Mouse (Mus musculus): Measurements from ENCODE around the gene Mkln1.

Mkln1 gene

DNA sequence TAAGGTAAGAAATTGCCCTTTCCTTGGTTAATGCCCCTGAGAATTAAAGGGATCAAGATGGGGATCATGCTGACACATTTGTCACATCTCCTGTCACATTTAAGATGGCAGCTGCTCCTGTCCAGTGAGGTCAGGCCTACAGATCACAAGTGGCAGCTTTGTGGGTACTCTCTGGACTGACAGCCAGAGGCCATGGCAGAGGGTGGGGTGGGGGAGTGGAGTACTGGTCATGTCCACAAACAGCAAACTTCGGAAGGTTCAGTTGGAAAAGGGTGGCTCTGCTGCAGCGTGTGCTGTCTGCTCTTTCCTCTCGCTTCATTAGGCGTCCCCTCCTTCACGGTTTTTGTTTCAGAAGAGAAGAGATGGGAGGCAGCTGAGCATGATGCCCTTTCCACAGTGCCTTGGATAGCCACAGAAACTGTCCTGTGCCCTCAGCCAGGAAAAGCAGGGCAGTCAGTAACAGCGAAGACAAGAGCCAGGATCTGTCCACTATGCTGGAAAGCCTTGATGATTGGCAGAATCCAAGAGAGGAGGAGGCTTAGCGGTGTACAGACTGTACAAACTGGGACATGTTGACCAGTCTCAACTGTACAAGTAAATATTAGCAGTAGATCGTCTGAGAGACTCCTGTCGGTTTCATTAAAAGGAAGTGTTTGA lies 119.3 kb downstream of the Mkln1 start:
- no peak for DNase-seq (ENCODE audit: low spot score in 2 of 2)

DNA sequence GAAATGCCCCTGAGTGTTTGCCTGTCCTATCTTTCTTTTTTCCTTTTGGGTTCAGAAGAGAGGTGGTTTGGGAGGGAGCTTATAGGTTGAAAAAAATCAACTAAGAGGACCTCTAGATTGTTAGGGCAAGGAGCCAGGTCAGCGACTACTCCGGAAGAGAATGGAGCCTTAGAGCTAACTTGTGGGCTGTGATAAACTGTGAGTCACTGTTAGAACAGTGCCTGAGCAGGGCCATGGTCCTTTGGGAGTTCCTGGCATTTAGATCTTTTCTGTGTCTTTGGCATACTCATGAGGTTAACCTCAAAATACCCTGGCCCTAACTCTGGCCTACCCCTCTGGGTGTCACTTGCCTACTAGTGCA lies 119.8 kb downstream of the Mkln1 start:
- no peak for DNase-seq (ENCODE audit: low spot score in 2 of 2)

DNA sequence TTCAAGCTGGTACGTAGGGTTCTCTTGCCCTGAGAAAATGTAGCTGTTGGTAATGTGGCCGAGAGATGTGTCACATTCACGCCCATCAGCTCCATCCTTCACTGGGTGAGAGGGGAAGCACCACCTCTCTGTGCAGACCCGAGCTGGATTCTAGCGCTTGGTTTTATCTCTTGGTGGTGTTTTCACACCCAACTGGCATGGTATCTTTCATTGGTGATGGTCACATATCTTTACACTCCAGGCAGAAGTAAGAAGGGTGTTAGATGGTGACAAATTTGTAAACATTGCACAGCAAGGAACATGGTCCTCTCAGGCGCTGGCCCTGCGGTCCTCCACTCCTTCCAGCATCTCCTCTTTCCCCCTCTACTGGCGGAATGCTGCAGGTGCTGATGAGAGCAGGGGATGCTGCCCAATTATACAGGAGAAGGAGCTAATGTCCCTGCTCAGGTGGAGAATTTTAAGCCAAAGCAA lies 120.5 kb downstream of the Mkln1 start:
- no peak for DNase-seq (ENCODE audit: low spot score in 2 of 2)

DNA sequence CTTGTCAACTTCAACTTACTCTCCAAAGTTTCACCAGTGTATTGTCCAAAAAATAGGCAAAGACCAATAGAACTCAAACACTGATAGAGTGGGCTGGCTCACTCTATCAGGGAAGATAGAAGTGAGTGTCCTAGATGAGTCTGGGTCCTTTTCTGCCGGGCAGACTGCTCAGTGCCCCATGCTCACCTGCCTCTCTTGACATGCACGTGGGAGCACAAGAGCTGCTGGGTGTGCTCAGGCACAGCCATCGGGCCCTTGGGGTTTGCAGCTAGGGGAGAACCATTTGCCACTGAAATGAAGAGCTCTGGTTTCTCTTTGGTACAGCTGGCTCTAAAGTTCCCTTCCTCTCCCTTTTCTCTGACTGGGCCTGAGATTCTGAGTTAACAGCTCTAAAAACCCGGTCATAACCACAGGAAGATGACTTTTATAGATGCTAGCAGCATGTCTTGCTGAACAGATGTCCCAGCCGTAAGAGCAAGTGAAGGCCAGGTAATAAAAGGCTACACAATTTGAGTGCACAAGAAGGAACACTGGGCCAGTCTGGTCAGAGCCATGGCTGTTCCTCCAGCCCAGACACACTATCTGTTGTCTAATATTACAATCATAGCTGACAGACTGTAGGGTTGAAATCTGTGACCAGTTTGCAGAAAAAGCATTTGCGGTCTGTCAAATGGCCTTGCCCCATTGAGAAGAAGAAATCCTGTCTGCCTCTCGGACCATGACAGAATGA lies 122.1 kb downstream of the Mkln1 start:
- DNase-seq (ENCODE audit: low spot score in 2 of 2): no peak

DNA sequence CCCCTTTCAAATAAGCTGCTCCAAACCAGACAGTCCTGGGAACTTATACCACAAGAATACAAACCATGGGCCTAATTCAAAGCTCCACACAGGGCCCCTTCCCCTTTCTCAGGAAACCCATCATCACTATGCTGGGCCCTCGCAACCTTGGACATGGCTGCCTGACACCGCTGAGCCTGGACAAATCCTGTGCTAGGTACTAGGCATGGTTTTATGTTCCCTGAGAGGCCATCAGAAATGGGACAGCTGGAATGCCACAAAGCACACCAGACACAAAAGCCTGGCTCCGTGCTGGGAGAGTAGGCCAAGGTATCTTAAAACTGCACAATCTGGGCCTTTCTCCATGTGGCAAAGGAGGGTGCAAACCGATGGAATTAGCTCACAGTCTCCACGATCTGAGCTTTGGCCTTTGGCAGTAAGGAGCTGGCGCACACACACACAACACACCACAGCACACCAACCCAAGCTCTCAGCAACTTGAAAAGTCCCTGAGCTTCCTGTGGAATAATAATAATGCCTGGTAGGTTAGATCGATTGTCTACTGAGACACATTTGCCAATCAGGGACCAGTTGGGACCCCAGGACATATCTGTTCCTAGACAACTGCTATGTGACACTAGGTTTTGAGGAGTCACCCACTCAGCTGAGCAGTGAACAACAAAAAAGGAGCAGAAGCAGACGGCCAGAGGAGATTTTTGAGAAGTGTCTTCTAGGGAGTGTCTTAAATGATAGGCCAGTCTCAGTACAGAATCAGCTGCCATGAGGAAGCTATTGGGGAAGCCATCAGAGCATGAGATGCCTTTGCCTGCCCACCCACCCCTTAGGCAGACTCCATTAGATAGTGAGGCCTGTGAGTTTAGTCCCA lies 123.2 kb downstream of the Mkln1 start:
- DNase-seq (ENCODE audit: low spot score in 2 of 2): no peak

DNA sequence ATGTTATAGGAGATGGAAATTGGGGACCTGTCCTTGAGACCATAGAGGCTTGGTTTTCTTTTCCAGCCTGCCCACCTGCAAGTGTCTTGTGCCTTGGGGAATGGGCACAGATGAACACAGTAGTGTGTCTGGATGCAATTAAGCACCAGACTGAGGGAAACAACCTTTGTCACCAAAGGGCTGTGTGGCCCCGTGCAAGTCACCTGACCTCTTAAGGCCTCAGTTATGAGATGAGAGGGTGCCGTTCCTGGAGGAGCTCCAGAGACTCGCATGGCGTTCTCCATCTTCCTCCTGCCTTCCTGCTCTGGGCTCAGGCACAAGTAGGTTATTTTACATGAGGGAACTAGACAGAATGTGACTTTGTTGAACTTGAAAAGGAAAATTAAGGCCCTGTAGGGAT lies 123.9 kb downstream of the Mkln1 start:
- DNase-seq (ENCODE audit: low spot score in 2 of 2): no peak

DNA sequence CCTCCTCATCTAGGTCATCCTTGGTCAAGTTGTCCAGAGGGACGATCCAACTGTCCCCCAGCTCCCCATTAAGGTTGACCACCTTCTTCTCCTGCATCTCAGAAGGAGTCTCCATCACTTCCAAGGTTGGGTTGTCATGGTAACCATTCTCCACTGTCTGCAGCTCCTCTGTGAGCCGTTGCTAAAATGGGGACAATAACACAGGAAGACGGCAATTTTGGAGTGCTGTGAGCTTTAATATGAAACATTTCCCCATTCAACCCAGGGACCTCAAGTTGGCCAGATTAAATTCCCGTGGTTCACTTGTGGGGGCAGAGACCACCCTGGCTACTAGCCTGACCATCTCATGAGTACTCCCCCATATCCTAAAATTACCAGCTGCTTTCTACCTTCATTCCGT lies 124.5 kb downstream of the Mkln1 start:
- peak in 1 of 2 experiments; percentile 42 for DNase-seq (ENCODE audit: low spot score in 2 of 2)

DNA sequence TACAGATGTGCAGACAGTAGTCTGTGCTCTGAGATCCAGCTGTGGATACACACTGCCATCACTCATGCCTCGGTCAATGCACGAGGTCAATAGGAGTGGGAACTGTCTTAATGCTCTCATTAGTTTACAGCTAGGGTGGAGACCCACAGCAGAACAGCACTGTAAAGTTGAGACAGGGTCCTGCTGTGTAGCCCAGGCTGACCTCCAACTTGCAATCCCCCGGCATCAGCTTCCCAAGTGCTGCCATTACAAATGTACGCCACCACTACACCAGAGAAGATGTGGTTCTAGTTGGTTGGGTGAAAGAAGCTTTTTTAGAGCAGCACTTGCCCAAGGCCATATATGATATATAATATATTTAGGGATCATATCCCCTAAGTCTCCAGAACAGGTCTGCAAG lies 125.1 kb downstream of the Mkln1 start:
- no peak for DNase-seq (ENCODE audit: low spot score in 2 of 2)

DNA sequence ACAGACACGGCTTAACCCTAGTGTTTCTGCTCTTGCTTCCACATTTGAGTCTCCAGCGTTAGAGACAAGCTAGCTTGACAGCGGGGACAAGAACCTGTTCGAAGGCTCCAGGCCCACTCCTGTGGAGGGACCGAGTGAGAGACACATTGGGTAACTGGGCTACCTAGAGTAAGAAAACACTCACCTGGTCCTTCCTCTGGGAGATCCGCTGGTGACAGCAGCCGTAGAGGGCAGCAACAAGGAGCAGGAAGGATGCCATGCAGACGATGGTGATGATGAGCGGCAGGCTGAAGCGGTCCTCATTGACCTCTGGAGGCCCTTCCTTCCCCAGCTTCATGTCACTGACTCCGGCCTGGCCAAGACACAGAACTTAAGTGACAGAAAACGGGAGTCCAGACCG lies 125.6 kb downstream of the Mkln1 start:
- no peak for DNase-seq (ENCODE audit: low spot score in 2 of 2)

DNA sequence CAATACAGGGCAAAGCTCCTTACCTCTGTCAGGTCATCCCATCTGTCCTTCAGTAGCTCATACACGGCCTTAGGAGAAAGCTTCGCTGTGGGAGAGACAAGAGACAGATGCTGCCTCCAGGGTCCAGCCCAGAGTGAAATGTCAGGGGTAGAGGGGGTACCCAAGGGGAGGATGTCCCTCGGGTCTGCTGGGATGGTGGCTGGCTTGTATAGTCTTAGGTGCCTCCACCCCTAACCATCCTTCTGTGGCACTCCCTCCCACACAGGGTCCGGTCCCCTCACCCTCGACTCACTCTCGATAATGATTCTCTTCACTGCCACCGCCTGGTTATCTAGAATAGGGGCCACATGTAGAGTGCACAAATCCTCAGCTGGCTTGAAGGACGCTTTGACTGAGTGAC lies 126.1 kb downstream of the Mkln1 start:
- DNase-seq (ENCODE audit: low spot score in 2 of 2): no peak

DNA sequence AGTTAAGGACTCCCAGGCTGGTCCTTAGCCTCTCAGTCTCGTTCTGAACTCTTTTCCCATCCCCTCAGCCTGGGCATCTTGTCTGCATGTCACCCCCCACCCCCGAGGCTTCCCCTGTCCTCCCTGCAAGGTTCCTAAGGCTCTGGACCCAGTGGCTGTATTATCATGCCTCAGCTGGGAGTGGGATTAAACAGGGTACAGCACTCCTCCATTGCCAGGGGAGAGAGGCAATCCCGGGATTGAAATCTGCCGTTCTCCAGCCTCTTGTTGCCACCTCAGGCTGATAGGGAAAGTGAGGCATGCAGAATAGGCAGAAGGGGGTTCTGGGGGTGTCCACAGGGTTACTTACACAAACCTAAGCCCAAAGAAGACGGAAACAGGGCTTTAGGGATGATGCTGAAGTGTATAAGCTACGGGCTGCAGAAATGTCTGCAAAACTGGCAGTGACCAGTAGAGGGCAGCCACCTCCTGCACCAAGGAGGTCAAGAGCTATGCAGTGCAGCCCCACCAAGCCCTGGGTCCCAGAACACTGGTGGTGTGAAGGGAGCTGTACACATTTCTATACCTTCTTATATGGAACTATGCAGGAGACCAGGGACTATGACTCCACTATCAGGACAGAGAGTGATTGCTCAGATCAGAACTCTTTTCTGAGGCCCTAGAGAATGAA lies 126.8 kb downstream of the Mkln1 start:
- DNase-seq (ENCODE audit: low spot score in 2 of 2): peak in 1 of 2 experiments; percentile 65

DNA sequence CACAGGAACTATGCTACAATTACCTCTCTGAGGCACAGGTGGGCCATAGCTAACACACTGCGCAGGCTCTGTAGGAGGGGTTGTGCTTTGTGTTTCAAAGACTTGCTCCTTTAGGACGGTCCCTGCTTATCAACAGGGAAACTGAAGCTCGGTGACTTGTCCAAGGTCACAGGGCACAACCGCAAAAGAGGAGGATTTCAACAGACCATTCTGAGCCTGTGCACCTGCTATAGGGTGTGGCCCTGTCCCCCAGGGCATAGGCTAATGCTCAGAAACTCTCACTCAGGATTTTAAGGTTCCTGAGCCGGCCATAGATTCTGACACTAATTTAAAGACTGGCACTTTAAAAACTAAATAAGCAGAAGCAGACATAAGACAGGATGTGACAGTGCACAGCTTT lies 128.4 kb downstream of the Mkln1 start:
- DNase-seq (ENCODE audit: low spot score in 2 of 2): no peak

DNA sequence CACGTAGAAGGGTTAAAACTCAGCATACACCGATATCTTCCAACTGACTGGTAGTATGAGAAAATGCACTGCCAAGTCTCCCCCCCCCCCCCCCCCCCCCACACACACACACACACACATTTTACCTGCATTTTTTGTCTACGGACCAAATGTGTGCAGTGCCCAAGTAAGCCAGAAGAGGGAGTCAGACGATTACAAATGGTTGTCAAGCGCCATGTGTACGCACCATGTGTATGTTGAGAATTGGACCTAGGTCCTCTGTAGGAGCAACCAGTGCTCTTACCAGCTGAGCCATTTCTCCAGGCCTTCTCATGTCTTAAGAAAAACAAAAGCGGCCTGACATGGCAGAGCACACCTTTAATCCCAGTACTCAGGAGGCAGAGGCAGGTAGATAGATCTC lies 129.4 kb downstream of the Mkln1 start:
- DNase-seq (ENCODE audit: low spot score in 2 of 2): peak in 1 of 2 experiments; percentile 62

DNA sequence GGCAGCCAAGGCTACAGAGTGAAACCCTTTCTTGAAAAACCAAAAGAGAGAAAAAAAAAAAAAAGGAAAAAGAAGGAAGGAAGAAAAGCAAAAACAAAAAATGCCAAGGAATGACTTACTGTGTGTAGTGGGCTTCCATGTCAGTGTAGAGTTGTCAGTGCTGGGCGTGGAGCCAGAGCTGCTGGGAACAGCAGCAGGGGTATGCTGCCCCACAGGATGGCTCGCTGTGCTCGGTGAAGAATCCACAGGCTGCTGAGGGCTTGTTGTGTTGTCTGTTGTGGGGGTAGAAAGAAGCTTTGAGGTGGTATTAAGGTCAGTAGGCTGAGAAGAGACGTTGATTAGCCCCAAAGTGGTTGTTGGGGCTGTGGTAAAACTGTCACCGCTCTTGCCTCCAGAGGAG lies 129.8 kb downstream of the Mkln1 start:
- DNase-seq (ENCODE audit: low spot score in 2 of 2): no peak

DNA sequence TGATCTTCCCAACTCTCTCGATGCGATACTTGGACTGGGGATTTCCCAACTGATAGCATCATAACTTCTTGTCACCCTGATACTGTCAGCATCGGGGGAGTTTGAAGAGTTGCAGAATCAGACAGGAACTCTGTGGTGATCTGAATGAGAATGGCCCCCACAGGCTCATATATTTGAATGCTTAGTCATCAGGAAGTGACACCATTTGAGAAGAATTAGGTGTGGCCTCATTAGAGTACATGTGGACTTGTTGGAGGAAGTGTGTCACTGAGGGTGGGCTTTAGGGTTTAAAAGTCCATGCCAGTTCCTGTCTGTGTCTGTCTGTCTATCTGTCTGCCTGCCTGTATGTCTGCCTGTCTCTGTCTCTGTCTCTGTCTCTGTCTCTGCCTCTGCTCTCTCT lies 133.3 kb downstream of the Mkln1 start:
- no peak for DNase-seq (ENCODE audit: low spot score in 2 of 2)

DNA sequence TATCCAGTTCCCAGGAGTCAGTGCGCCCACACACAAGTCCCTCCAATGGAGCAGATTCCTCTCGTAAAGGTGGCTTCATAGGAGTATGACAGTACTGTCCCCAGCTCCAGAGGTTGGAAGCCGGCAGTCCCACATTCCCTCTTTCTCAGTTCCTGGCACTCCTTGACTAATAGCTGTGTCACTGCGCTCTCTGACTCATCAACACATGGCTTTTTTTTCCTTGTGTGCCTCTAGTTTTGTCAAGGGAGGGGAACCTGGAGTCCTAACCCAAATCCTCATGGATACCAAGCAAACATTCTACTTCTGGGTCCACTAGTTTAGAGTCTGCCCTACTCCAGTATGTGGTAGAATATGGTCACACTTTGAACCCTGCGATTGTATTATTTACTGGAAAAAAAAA lies 136.2 kb downstream of the Mkln1 start:
- DNase-seq (ENCODE audit: low spot score in 2 of 2): no peak

DNA sequence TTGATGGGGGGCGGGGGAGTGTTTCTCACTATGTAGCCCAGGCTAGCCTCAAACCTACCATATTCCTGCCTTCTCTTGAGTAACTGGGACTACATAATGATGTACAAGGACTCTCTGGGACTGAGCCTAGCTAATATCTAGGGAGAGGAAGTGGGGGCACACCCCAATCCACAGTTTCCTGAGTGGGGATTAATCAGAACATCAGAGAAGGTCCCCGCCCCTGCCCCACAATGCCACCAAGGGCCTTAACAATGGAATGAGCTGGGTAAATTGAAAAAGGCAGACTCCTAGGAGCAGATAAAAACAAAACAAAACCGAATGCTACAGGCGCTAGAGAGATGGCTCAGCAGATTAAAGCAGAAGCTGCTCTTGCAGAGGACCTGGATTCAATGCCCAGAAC lies 138.7 kb downstream of the Mkln1 start:
- no peak for DNase-seq (ENCODE audit: low spot score in 2 of 2)

DNA sequence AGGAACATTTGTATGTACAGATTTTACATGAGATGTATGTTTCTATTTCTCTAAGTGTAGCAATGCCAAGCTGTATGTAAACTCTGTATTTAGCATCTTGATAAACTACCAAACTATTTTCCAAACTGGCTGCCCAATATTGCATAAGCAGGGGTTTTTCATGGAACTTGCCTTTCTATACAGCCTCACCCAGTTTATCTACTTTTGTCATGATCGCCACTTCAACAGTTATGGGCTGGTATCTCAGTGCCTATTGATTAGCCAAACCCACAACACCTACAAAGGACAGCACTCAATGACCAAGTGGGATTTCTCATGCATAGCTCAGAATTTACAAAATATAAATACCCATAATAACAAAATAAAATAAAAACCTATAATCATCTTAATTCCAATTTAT lies 139.6 kb downstream of the Mkln1 start:
- no peak for DNase-seq (ENCODE audit: low spot score in 2 of 2)

DNA sequence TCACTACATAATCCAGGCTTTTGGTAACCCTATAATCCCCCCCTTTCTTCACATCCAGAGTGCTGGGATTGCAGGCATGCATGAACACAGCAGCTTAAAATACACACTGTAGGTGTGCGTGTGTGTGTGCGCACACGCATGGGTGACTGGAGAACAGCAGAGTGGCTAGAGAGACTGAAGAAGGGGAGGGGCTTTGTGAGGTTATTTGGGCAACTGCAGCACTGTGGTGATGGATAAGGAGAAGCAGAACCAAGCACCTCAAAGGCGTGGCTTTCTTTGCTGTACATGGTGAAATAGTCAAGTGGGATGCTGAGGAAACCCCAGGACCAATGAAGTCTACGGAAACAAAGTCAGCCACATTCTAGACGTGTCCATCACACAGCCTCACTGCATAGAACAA lies 141.5 kb downstream of the Mkln1 start:
- DNase-seq (ENCODE audit: low spot score in 2 of 2): no peak

DNA sequence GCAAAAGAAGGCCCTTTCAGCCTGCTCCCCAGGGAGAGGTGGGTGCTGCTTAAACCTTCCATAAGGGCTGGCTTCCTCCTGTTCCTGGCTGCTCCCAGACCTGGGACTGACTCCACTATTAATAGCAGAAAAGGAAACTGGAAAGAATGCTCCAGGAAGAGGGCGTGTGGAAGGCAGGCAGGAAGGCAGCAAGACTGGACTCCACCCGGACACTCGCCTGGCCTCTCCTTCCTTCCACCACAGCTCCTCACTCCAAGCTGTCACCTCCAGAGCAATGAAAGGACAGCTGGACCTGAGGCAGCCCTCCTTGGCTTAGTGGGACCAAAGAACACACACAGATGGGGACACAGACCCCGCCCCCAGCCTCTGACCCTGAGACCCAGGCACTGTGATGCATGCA lies 145.8 kb downstream of the Mkln1 start:
- DNase-seq (ENCODE audit: low spot score in 2 of 2): no peak

DNA sequence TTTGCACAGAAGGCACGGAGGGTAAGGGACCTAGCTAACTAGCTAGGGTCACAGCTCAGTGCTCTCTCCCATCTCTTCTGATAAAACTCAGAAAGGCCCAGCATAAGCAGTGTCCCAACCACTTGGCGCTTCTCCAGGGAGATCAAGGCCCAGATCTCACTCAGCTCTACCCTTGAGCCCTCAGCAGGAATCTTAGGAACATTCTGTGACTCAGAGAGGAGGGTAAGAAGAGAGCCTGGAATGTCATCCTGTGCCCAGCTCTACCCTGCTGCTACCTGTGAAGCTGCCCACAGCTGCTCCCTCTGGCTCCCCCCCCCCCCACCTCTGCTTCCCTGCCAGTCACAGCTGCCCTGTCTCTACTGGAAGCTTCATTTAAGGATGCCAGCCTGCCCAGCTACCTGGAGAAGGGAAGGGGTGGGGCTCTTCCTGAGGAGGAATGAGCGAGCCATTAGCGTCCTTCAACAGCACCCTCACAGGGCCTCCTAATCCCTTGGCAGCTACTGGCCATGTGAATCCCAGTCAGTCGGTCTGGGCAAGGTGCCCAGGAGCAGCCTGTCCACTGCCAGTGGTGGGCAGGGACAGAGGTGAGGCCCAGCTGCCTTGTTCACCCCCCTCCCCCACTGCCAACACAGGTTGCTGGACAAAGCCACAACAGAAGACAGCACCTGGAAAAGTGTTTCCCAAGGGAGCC lies 151.0 kb downstream of the Mkln1 start:
- no peak for DNase-seq (ENCODE audit: low spot score in 2 of 2)
